Mouse (Mus musculus): ENCODE data around the gene Mmrn2. TPM values are rescaled to one million over a fixed set of nuclear protein-coding genes. Genes with fewer than 3 reads are reported as not detected.

The Mmrn2 gene
- polyA plus RNA-seq, 1 experiment from 2014 or later = 12.1 TPM

DNA sequence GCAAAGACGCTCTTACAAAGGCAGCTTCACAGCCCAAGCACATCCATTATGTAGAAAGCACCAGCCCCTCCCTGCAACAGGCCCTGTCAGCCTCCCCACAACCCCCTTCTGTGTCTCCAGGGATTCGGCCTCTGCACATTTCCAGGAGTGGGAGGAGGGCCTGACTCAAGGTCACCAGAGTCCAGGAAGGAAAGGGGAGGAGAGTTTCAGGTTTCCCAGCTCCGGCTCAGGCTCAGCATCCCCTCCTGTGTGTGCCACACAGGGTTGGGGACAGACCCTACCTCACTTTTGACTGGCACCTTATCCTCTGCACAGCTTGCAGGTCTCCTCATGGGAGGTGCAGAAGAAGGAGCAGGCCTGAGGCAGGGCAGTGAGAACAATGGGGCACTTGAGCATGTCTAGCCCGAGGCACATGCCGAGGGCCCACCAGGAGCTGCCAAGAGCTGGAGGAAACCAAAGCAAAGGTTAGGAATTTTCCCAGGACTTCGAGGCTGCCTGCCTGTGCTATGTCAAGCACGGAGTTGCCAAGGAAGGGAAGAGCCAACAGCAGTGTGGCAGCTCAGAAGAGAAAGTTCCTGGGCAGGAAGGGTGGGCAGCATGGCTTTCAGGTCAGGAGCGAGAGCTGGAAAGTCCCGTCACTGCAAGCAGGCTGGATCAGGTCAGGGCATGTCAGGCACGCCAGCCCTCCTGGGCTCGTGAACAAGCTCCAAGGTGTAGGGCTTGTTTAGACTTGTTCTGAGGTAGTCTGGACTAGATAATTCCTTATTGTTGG, 3.5 kb downstream of the Mmrn2 start:
- H3K4me3 ChIP-seq (ENCODE audit: low read depth, low read length) = no peak overlapping the region
- no peak for TF ChIP-seq CTCF (IDR thresholded peaks at IDR 0.05; ENCODE audit: low read depth)
- ATAC-seq (ENCODE audit: insufficient read depth) = peak; percentile 57
- no peaks in the 10 kb centered on the region for H3K36me3 ChIP-seq (ENCODE audit: insufficient read depth)
- peak overlapping the region; percentile 47 for H3K27ac ChIP-seq (ENCODE audit: low read depth)
- no peaks in the 10 kb centered on the region for H3K9me3 ChIP-seq (ENCODE audit: low read depth, low read length)
- no peaks in the 10 kb centered on the region for H3K27me3 ChIP-seq (ENCODE audit: insufficient read depth, low read length)
- H3K4me1 ChIP-seq (ENCODE audit: insufficient read depth) = no peaks in the 10 kb centered on the region
- no peak overlapping the region for H3K9ac ChIP-seq
- WGBS = 27% methylated on average over 11 of the region's 11 CpGs
- peak; percentile 53 for DNase-seq
- H3K4me2 ChIP-seq = peak overlapping the region; percentile 26; the same call in 1 of the 2 replicates

DNA sequence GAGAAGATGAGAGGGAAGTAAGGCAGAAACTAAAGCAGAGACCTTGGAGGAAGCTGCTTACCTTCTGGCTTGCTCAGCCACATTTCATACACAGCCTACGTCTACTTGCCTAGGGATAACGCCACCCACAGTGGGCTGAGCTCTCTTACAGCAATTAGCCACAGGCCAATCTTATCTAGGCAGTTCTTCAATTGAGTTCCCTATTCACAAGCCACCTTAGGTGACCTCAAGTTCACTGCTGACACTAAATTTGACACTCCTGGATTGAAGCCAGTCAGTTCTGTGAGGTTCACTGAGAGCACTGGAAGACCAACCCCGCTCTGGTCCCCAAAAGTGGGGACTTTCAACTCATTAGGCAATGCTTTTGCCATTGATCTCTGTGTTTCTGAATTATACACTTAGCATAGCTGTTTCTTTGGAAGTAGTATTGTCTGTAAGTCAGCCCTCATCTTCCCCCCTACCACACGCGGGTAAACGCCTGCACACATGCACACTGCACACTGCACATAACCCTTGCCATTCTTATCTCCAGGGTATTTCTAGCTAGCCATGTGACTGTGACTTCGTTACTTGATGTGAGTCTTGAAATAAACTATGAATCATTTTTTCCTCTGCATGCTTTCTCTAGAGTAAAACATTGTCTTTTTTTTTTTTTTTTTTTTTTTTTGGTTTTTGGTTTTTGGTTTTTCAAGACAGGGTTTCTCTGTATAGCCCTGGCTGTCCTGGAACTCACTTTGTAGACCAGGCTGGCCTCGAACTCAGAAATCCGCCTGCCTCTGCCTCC, 7.8 kb downstream of the Mmrn2 start:
- Histone ChIP-seq H3K27ac (ENCODE audit: low read depth) (no peak overlapping the region), H3K4me3 (ENCODE audit: low read depth, low read length) (no peak overlapping the region), H3K4me1 (ENCODE audit: insufficient read depth) (no peaks in the 10 kb centered on the region), H3K9ac (no peak overlapping the region), H3K27me3 (ENCODE audit: insufficient read depth, low read length) (no peaks in the 10 kb centered on the region), H3K9me3 (ENCODE audit: low read depth, low read length) (no peaks in the 10 kb centered on the region), H3K36me3 (ENCODE audit: insufficient read depth) (no peaks in the 10 kb centered on the region), H3K4me2 (no peak overlapping the region)
- DNase-seq (no peak), ATAC-seq (ENCODE audit: insufficient read depth) (no peak)
- 94% methylated on average over 9 of the region's 9 CpGs for WGBS
- no peak for TF ChIP-seq CTCF (IDR thresholded peaks at IDR 0.05; ENCODE audit: low read depth)

DNA sequence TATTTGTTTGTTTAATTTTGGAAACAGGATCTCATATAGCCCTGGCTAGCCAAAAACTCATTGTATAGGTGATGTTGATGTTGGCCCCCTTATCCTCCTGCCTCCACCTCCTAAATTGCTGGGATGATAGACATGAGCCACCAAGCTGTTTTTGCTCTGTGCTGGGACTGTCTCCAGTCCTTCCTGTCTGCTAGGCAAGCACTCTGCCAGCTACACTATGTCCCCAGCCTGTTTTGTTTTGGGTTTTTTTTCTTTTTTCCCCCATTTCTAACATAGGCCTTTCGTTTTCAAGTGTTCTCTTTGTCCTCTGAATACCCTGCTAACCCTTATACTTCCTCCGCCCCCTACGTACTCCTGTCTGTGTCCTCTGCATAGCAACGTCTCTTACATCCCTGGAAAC, 18.0 kb downstream of the Mmrn2 start:
- Histone ChIP-seq H3K4me2 (no peak overlapping the region), H3K36me3 (ENCODE audit: insufficient read depth) (peaks cover 4% of the 10 kb centered on the region; the same call in 1 of the 2 replicates), H3K27me3 (ENCODE audit: insufficient read depth, low read length) (no peaks in the 10 kb centered on the region), H3K27ac (ENCODE audit: low read depth) (no peak overlapping the region), H3K9me3 (ENCODE audit: low read depth, low read length) (no peaks in the 10 kb centered on the region), H3K4me1 (ENCODE audit: insufficient read depth) (no peaks in the 10 kb centered on the region), H3K4me3 (ENCODE audit: low read depth, low read length) (no peak overlapping the region), H3K9ac (no peak overlapping the region)
- WGBS = 65% methylated on average over 4 of the region's 4 CpGs
- TF ChIP-seq CTCF (IDR thresholded peaks at IDR 0.05; ENCODE audit: low read depth) = no peak
- DNase-seq = no peak
- ATAC-seq (ENCODE audit: insufficient read depth) = no peak

- Histone ChIP-seq H3K27me3 (ENCODE audit: insufficient read depth, low read length) (no peaks in the 10 kb centered on the region), H3K9ac (no peak overlapping the region), H3K9me3 (ENCODE audit: low read depth, low read length) (no peaks in the 10 kb centered on the region), H3K36me3 (ENCODE audit: insufficient read depth) (peaks cover 27% of the 10 kb centered on the region; the same call in 1 of the 2 replicates), H3K4me3 (ENCODE audit: low read depth, low read length) (no peak overlapping the region), H3K4me2 (no peak overlapping the region), H3K4me1 (ENCODE audit: insufficient read depth) (no peaks in the 10 kb centered on the region), H3K27ac (ENCODE audit: low read depth) (no peak overlapping the region)
- 94% methylated on average over 5 of the region's 5 CpGs for WGBS
- no peak for ATAC-seq (ENCODE audit: insufficient read depth)
- TF ChIP-seq CTCF (IDR thresholded peaks at IDR 0.05; ENCODE audit: low read depth) = no peak
- no peak for DNase-seq
These were observed 22.6 kb downstream of the Mmrn2 start for GRCm38 (mm10) chr14:34397871-34398270.

- Histone ChIP-seq H3K9me3 (ENCODE audit: low read depth, low read length) (no peaks in the 10 kb centered on the region), H3K4me3 (ENCODE audit: low read depth, low read length) (no peak overlapping the region), H3K27ac (ENCODE audit: low read depth) (no peak overlapping the region), H3K27me3 (ENCODE audit: insufficient read depth, low read length) (no peaks in the 10 kb centered on the region), H3K9ac (no peak overlapping the region), H3K4me1 (ENCODE audit: insufficient read depth) (no peaks in the 10 kb centered on the region), H3K4me2 (no peak overlapping the region), H3K36me3 (ENCODE audit: insufficient read depth) (peaks cover 34% of the 10 kb centered on the region; the same call in 1 of the 2 replicates)
- ATAC-seq (ENCODE audit: insufficient read depth) (no peak), DNase-seq (no peak)
- no peak for TF ChIP-seq CTCF (IDR thresholded peaks at IDR 0.05; ENCODE audit: low read depth)
- 83% methylated on average over 21 of the region's 21 CpGs for WGBS
These were observed 23.6 kb downstream of the Mmrn2 start for GRCm38 (mm10) chr14:34398901-34399300.

- H3K9me3 ChIP-seq (ENCODE audit: low read depth, low read length) = no peaks in the 10 kb centered on the region
- H3K4me3 ChIP-seq (ENCODE audit: low read depth, low read length) = no peak overlapping the region
- peaks cover 37% of the 10 kb centered on the region; the same call in 1 of the 2 replicates for H3K36me3 ChIP-seq (ENCODE audit: insufficient read depth)
- H3K4me2 ChIP-seq = no peak overlapping the region
- ATAC-seq (ENCODE audit: insufficient read depth) (no peak), DNase-seq (no peak)
- no peaks in the 10 kb centered on the region for H3K27me3 ChIP-seq (ENCODE audit: insufficient read depth, low read length)
- no peak for TF ChIP-seq CTCF (IDR thresholded peaks at IDR 0.05; ENCODE audit: low read depth)
- no peak overlapping the region for H3K9ac ChIP-seq
- H3K27ac ChIP-seq (ENCODE audit: low read depth) = no peak overlapping the region
- no peaks in the 10 kb centered on the region for H3K4me1 ChIP-seq (ENCODE audit: insufficient read depth)
- WGBS = 95% methylated on average over 6 of the region's 6 CpGs
These were observed 24.0 kb downstream of the Mmrn2 start for GRCm38 (mm10) chr14:34399301-34399700.

- H3K4me3 ChIP-seq (ENCODE audit: low read depth, low read length) = no peak overlapping the region
- peaks cover 45% of the 10 kb centered on the region; the same call in 1 of the 2 replicates for H3K36me3 ChIP-seq (ENCODE audit: insufficient read depth)
- no peaks in the 10 kb centered on the region for H3K27me3 ChIP-seq (ENCODE audit: insufficient read depth, low read length)
- no peak overlapping the region for H3K4me2 ChIP-seq
- TF ChIP-seq CTCF (IDR thresholded peaks at IDR 0.05; ENCODE audit: low read depth) = no peak
- no peak for DNase-seq
- H3K27ac ChIP-seq (ENCODE audit: low read depth) = no peak overlapping the region
- H3K4me1 ChIP-seq (ENCODE audit: insufficient read depth) = no peaks in the 10 kb centered on the region
- 94% methylated on average over 3 of the region's 3 CpGs for WGBS
- H3K9ac ChIP-seq = no peak overlapping the region
- no peak for ATAC-seq (ENCODE audit: insufficient read depth)
- no peaks in the 10 kb centered on the region for H3K9me3 ChIP-seq (ENCODE audit: low read depth, low read length)
These were observed 24.8 kb downstream of the Mmrn2 start for GRCm38 (mm10) chr14:34400021-34400420.
